Mouse (Mus musculus) heart, embryonic 13.5 days (tissue): ENCODE data around the gene Cd44. TPM values are rescaled to one million over a fixed set of nuclear protein-coding genes. Genes with fewer than 3 reads are reported as not detected.

ENCODE experiments used
- ATAC-seq: fragments of 200-750 bp; cut with Nextera tagmentation; 2 replicates; pipeline ENCODE4 v1.8.0; 2017; ENCODE audit warnings: moderate TSS enrichment; ENCODE audit not compliant: insufficient number of reproducible peaks, low FRiP score, low TSS enrichment; ENCODE audit errors: extremely low read depth
- H3K27ac ChIP-seq: fragments of 300-500 bp; sonication (generic); replicated peaks from 2 replicates; pipeline ENCODE4 v1.5.1; 2015; ENCODE audit warnings: moderate library complexity, mild to moderate bottlenecking, inconsistent platforms
- H3K27me3 ChIP-seq: fragments of 300-500 bp; sonication (generic); replicated peaks from 2 replicates; pipeline ENCODE4 v1.6.1; 2015; ENCODE audit warnings: mild to moderate bottlenecking, inconsistent platforms
- H3K36me3 ChIP-seq: fragments of 300-500 bp; sonication (generic); 2 replicates; pipeline ENCODE4 v1.6.1; 2015; ENCODE audit warnings: mild to moderate bottlenecking, inconsistent platforms
- H3K4me1 ChIP-seq: fragments of 300-500 bp; sonication (generic); 2 replicates; pipeline ENCODE4 v1.6.1; 2015; ENCODE audit warnings: inconsistent platforms
- H3K4me2 ChIP-seq: fragments of 300-500 bp; sonication (generic); 2 replicates; pipeline ENCODE4 v1.6.1; 2015; ENCODE audit warnings: inconsistent platforms, mild to moderate bottlenecking, moderate library complexity
- H3K4me3 ChIP-seq: fragments of 300-500 bp; sonication (generic); 2 replicates; pipeline ENCODE4 v1.5.1; 2015; ENCODE audit warnings: moderate library complexity, mild to moderate bottlenecking, inconsistent platforms
- H3K9ac ChIP-seq: fragments of 300-500 bp; sonication (generic); 2 replicates; pipeline ENCODE4 v1.6.1; 2015; ENCODE audit warnings: inconsistent platforms, mild to moderate bottlenecking, moderate library complexity
- H3K9me3 ChIP-seq: fragments of 300-500 bp; sonication (generic); 2 replicates; pipeline ENCODE4 v1.6.1; 2016; ENCODE audit warnings: inconsistent platforms
- WGBS: fragments of 180-500 bp; shearing (Covaris S2); methylation state at CpG from one replicate; pipeline ENCODE4 v1.1.7; 2015; ENCODE audit warnings: mixed read lengths; 5-methylcytosine and 5-hydroxymethylcytosine counted together
- polyA plus RNA-seq: library from polyadenylated mRNA; unstranded; fragments of >200 nt; fragmentation: Nextera tagmentation; extraction: Ambion mirVana; gene quantifications from 2 replicates; pipeline ENCODE4 v1.2.1, GENCODE M21; 2015

Gene Cd44
- polyA plus RNA-seq, 1 experiment from 2014 or later = 19.7 TPM

- ATAC-seq = no peak
- Histone ChIP-seq H3K27me3 (no peaks in the 10 kb centered on the region), H3K4me2 (no peak overlapping the region), H3K4me1 (peaks cover 13% of the 10 kb centered on the region), H3K9me3 (no peaks in the 10 kb centered on the region), H3K36me3 (no peaks in the 10 kb centered on the region), H3K4me3 (no peak overlapping the region), H3K27ac (no peak overlapping the region), H3K9ac (no peak overlapping the region)
- WGBS = 59% methylated on average over 2 of the region's 2 CpGs
These were observed 11.5 kb upstream of the Cd44 start for GRCm38 (mm10) chr2:102912951-102913350.

DNA sequence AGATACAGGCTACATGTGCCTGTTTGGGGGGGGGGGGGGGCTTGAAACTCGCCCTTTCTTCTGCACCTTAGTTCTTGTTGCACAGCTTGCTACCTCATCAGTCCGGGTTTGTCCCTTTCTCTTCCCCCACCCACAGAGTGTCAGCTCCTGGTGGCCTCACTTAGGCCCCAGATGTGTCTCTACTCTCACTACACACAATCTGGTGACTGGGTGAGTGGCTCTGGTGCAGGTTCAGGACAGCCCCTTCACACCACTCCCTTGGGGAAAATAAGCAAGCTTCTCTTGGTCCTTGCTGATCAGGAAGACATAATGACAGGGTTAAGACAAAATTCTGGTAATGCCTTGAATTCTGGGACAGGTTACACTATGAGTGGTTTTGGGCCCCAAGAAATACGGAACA, 11.0 kb upstream of the Cd44 start:
- Histone ChIP-seq H3K27me3 (no peaks in the 10 kb centered on the region), H3K4me2 (no peak overlapping the region), H3K4me1 (peaks cover 13% of the 10 kb centered on the region), H3K4me3 (no peak overlapping the region), H3K9me3 (no peaks in the 10 kb centered on the region), H3K36me3 (no peaks in the 10 kb centered on the region), H3K27ac (no peak overlapping the region), H3K9ac (no peak overlapping the region)
- no peak for ATAC-seq
- WGBS = 62% methylated on average over 3 of the region's 3 CpGs

DNA sequence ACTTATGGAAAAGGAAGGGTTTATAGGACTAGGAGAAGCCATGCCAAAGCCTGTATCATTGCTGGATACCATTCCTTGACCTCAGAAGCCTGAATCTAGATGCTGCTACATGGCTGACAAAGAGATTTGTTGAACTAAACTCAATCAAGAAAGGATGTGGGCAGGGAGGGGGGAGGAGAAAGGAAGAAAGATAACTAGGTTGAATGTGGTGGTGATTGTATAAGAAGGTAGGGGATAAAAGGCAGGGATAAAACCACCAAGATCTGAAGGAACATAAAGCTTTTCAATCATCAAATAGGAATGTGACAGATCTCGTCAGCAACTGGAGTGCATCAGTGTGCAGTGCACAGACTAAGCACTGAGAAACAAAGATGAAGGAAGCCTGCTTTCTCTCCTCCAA, 7.9 kb upstream of the Cd44 start:
- Histone ChIP-seq H3K36me3 (no peaks in the 10 kb centered on the region), H3K9ac (no peak overlapping the region), H3K27ac (no peak overlapping the region), H3K4me3 (no peak overlapping the region), H3K27me3 (no peaks in the 10 kb centered on the region), H3K9me3 (no peaks in the 10 kb centered on the region), H3K4me1 (peaks cover 26% of the 10 kb centered on the region), H3K4me2 (no peak overlapping the region)
- WGBS = 63% methylated on average over 1 of the region's 1 CpGs
- ATAC-seq = no peak

- H3K9me3 ChIP-seq = no peaks in the 10 kb centered on the region
- H3K27me3 ChIP-seq = no peaks in the 10 kb centered on the region; the same call in 1 of the 2 replicates
- WGBS = 34% methylated on average over 3 of the region's 3 CpGs
- H3K9ac ChIP-seq = no peak overlapping the region
- ATAC-seq = no peak
- H3K4me3 ChIP-seq = no peak overlapping the region
- H3K27ac ChIP-seq = peak overlapping the region; percentile 63
- H3K4me2 ChIP-seq = peak overlapping the region; percentile 45
- H3K4me1 ChIP-seq = peaks cover 31% of the 10 kb centered on the region
- H3K36me3 ChIP-seq = no peaks in the 10 kb centered on the region
These were observed 4.1 kb upstream of the Cd44 start for GRCm38 (mm10) chr2:102905604-102906003.

GRCm38 (mm10) chr2:102901828-102902223, 361 bp upstream of the Cd44 start:
- peak overlapping the region; percentile 87 for H3K9ac ChIP-seq
- no peaks in the 10 kb centered on the region; the same call in 1 of the 2 replicates for H3K27me3 ChIP-seq
- peak overlapping the region; percentile 70 for H3K4me3 ChIP-seq
- H3K9me3 ChIP-seq = no peaks in the 10 kb centered on the region
- no peak for ATAC-seq
- H3K36me3 ChIP-seq = no peaks in the 10 kb centered on the region
- H3K4me1 ChIP-seq = peaks cover 55% of the 10 kb centered on the region
- WGBS = 13% methylated on average over 3 of the region's 3 CpGs
- H3K4me2 ChIP-seq = peak overlapping the region; percentile 75
- peak overlapping the region; percentile 82 for H3K27ac ChIP-seq

GRCm38 (mm10) chr2:102900230-102900721, 1.2 kb downstream of the Cd44 start:
- Histone ChIP-seq H3K4me1 (peaks cover 57% of the 10 kb centered on the region), H3K36me3 (no peaks in the 10 kb centered on the region), H3K9ac (peak overlapping the region; percentile 87), H3K9me3 (no peaks in the 10 kb centered on the region), H3K27me3 (no peaks in the 10 kb centered on the region; the same call in 1 of the 2 replicates), H3K4me2 (peak overlapping the region; percentile 75), H3K4me3 (peak overlapping the region; percentile 70), H3K27ac (peak overlapping the region; percentile 82)
- ATAC-seq = no peak
- WGBS = 29% methylated on average over 7 of the region's 7 CpGs

GRCm38 (mm10) chr2:102899238-102899637, 2.2 kb downstream of the Cd44 start:
- Histone ChIP-seq H3K4me1 (peaks cover 57% of the 10 kb centered on the region), H3K4me3 (peak overlapping the region; percentile 70), H3K27ac (no peak overlapping the region), H3K9me3 (no peaks in the 10 kb centered on the region), H3K4me2 (peak overlapping the region; percentile 75), H3K27me3 (no peaks in the 10 kb centered on the region; the same call in 1 of the 2 replicates), H3K36me3 (no peaks in the 10 kb centered on the region), H3K9ac (peak overlapping the region; percentile 87)
- 40% methylated on average over 3 of the region's 3 CpGs for WGBS
- ATAC-seq = no peak

DNA sequence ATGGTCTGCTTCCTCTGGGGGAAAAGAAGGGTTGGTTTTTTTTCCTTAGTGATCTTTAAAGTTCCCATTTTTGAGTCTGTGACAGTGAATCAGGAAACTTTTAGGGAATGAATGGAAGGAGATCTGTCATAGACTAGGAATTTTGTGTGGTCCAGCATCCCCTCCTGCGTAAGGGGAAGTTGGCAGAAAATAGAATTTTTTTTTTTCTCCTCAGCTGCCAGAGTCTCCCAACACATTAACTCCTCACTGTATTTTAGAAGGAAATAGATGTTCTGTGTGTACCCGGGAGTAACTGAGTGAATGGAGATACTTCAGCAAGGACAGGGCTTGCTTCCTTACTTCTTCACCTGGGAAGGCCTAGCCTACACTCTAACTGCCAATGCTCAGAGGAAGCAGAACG, 2.9 kb downstream of the Cd44 start:
- peak overlapping the region; percentile 70; the same call in 1 of the 2 replicates for H3K4me3 ChIP-seq
- H3K9me3 ChIP-seq = no peaks in the 10 kb centered on the region
- no peaks in the 10 kb centered on the region for H3K36me3 ChIP-seq
- no peak for ATAC-seq
- H3K27me3 ChIP-seq = no peaks in the 10 kb centered on the region; the same call in 1 of the 2 replicates
- H3K4me1 ChIP-seq = peaks cover 59% of the 10 kb centered on the region
- 68% methylated on average over 3 of the region's 3 CpGs for WGBS
- no peak overlapping the region for H3K9ac ChIP-seq
- no peak overlapping the region for H3K27ac ChIP-seq
- peak overlapping the region; percentile 75 for H3K4me2 ChIP-seq

DNA sequence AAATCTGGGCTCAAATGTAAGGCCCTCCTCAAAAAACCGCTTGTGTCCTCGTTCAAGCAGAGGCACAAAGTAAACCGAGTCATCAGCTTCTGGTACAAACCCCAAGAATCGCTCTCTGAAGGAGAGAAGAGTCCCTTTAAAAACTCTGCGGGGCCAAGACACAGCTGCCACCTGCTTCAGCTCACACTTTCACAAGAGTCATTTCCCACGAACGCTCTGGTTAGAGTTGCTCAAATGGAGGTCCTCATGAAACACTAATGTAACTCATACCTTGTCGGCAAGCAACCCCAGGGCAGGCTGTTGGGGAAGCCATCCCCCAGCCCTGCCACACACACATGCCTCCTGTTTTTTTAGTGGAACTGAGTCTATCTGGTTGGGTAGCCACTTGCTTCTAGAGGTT, 5.3 kb downstream of the Cd44 start:
- H3K4me3 ChIP-seq = no peak overlapping the region
- no peaks in the 10 kb centered on the region for H3K27me3 ChIP-seq
- no peak overlapping the region for H3K27ac ChIP-seq
- H3K9me3 ChIP-seq = no peaks in the 10 kb centered on the region
- 82% methylated on average over 8 of the region's 8 CpGs for WGBS
- no peak for ATAC-seq
- H3K4me1 ChIP-seq = peaks cover 77% of the 10 kb centered on the region
- H3K36me3 ChIP-seq = no peaks in the 10 kb centered on the region
- H3K9ac ChIP-seq = no peak overlapping the region
- H3K4me2 ChIP-seq = no peak overlapping the region

DNA sequence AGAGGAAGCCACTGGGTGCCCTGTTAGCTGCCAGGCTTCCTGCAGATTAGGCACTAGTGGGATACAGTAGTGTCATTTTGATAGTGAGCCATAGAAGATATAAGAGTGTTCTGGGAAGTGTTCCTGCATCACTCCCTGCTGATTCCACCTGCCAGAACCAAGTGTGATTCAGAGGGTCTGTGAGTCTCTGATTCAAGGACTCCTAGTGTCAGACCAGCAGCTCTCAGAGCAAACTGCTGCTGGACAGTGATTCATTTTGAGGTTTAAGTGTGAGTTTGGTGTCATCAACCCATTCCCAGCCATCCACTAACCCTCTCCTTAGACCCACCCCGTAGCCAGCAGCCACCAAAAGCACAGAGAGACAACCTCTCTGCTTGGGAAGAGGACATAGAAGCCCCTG, 6.3 kb downstream of the Cd44 start:
- no peak for ATAC-seq
- no peaks in the 10 kb centered on the region for H3K27me3 ChIP-seq
- WGBS = 43% methylated on average over 1 of the region's 1 CpGs
- H3K9me3 ChIP-seq = no peaks in the 10 kb centered on the region
- no peak overlapping the region for H3K27ac ChIP-seq
- no peak overlapping the region for H3K4me2 ChIP-seq
- H3K36me3 ChIP-seq = no peaks in the 10 kb centered on the region
- H3K4me3 ChIP-seq = no peak overlapping the region
- H3K4me1 ChIP-seq = peaks cover 77% of the 10 kb centered on the region
- no peak overlapping the region for H3K9ac ChIP-seq

DNA sequence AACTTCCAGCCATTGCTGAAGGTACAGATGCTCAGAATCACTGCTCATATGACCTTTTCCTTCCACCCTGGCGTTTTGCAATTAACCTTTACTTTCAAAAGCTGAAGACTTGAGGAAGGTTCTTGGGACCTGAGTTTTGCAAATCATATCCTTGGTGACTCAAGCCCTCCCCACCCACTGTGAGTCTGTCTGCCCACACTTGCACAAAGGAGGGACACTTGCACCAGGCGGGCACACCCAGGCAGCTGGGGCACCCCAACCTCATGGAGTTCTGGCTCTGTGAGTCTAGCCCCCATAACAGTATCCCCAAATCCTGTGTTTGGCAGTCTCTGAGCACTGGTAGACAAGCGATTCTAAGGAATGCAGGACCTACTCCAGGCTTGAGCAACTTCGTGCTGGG, 6.7 kb downstream of the Cd44 start:
- H3K9ac ChIP-seq = no peak overlapping the region; the same call in 1 of the 2 replicates
- H3K4me2 ChIP-seq = no peak overlapping the region
- H3K27me3 ChIP-seq = no peaks in the 10 kb centered on the region
- H3K36me3 ChIP-seq = no peaks in the 10 kb centered on the region
- H3K9me3 ChIP-seq = no peaks in the 10 kb centered on the region
- 61% methylated on average over 4 of the region's 4 CpGs for WGBS
- no peak for ATAC-seq
- no peak overlapping the region for H3K4me3 ChIP-seq
- H3K4me1 ChIP-seq = peaks cover 77% of the 10 kb centered on the region
- no peak overlapping the region for H3K27ac ChIP-seq

- WGBS = 6% methylated on average over 3 of the region's 3 CpGs
- Histone ChIP-seq H3K36me3 (no peaks in the 10 kb centered on the region), H3K9me3 (no peaks in the 10 kb centered on the region), H3K4me2 (peak overlapping the region; percentile 20), H3K4me1 (peaks cover 76% of the 10 kb centered on the region), H3K27me3 (no peaks in the 10 kb centered on the region), H3K27ac (peak overlapping the region; percentile 63), H3K9ac (no peak overlapping the region), H3K4me3 (no peak overlapping the region)
- ATAC-seq = no peak
These were observed 12.7 kb downstream of the Cd44 start for GRCm38 (mm10) chr2:102888688-102889225.
